Mouse (Mus musculus) liver, embryonic 14.5 days (tissue): ENCODE data around the gene Krt35.

ENCODE experiments used
- CTCF ChIP-seq: IDR thresholded peaks from 2 replicates; pipeline ENCODE4 v1.5.1; 2016; ENCODE audit warnings: antibody characterized with exemption, low read depth, control low read depth
- EP300 ChIP-seq: IDR thresholded peaks from 2 replicates; pipeline ENCODE4 v1.6.1; 2016; ENCODE audit warnings: antibody characterized with exemption, low read depth

- TF ChIP-seq EP300 (no peak), CTCF (no peak)
These were observed 7.5 kb downstream of the Krt35 start for GRCm38 (mm10) chr11:100088378-100089025.
